Mouse (Mus musculus): Measurements from ENCODE around the gene Kcnk4. TPM values are rescaled to one million over a fixed set of nuclear protein-coding genes. Genes with fewer than 3 reads are reported as not detected.
"Not testable (repeated sequence)": the region's sequence is repeated elsewhere in the genome, so short reads cannot be mapped to it uniquely, and the experiment has no call there.

Kcnk4 gene
- polyA plus RNA-seq, 1 experiment from 2014 or later: 0.46 TPM

GRCm38 (mm10) chr19:6899641-6900040, 34.7 kb downstream of the Kcnk4 start:
- no peak for ATAC-seq (replicated peaks; ENCODE audit: insufficient number of reproducible peaks, low FRiP score, low TSS enrichment)
- no peaks in the 10 kb centered on the region for H3K27me3 ChIP-seq (ENCODE audit: control insufficient read depth, insufficient read depth, low read length)
- no peak overlapping the region for H3K9ac ChIP-seq (ENCODE audit: low read depth, low read length)
- H3K9me3 ChIP-seq (replicated peaks; ENCODE audit: control insufficient read depth, low read length): peaks cover 2% of the 10 kb centered on the region; the same call in 1 of the 2 replicates
- H3K4me2 ChIP-seq: no peak overlapping the region
- H3K27ac ChIP-seq (ENCODE audit: low read depth, low read length): no peak overlapping the region
- 74% methylated on average over 4 of the region's 4 CpGs for WGBS (ENCODE audit: insufficient replicate concordance)
- H3K4me3 ChIP-seq (ENCODE audit: low read depth, low read length): no peak overlapping the region
- H3K36me3 ChIP-seq (ENCODE audit: control insufficient read depth, insufficient read depth, low read length): no peaks in the 10 kb centered on the region; the same call in 1 of the 2 replicates
- no peaks in the 10 kb centered on the region for H3K4me1 ChIP-seq (ENCODE audit: control insufficient read depth, insufficient read depth, low read length)

GRCm38 (mm10) chr19:6895608-6896305, 38.6 kb downstream of the Kcnk4 start:
- WGBS (ENCODE audit: insufficient replicate concordance): 77% methylated on average over 18 of the region's 18 CpGs
- H3K27me3 ChIP-seq (ENCODE audit: control insufficient read depth, insufficient read depth, low read length); H3K4me1 ChIP-seq (ENCODE audit: control insufficient read depth, insufficient read depth, low read length); ATAC-seq (replicated peaks; ENCODE audit: insufficient number of reproducible peaks, low FRiP score, low TSS enrichment); H3K9ac ChIP-seq (ENCODE audit: low read depth, low read length); H3K9me3 ChIP-seq (replicated peaks; ENCODE audit: control insufficient read depth, low read length); H3K4me3 ChIP-seq (ENCODE audit: low read depth, low read length); H3K36me3 ChIP-seq (ENCODE audit: control insufficient read depth, insufficient read depth, low read length); H3K27ac ChIP-seq (ENCODE audit: low read depth, low read length); H3K4me2 ChIP-seq: not testable (repeated sequence)

GRCm38 (mm10) chr19:6893731-6894451, 40.4 kb downstream of the Kcnk4 start:
- no peaks in the 10 kb centered on the region for H3K27me3 ChIP-seq (ENCODE audit: control insufficient read depth, insufficient read depth, low read length)
- no peak overlapping the region for H3K4me2 ChIP-seq
- no peaks in the 10 kb centered on the region for H3K4me1 ChIP-seq (ENCODE audit: control insufficient read depth, insufficient read depth, low read length)
- no peaks in the 10 kb centered on the region for H3K36me3 ChIP-seq (ENCODE audit: control insufficient read depth, insufficient read depth, low read length)
- no peak overlapping the region for H3K27ac ChIP-seq (ENCODE audit: low read depth, low read length)
- ATAC-seq (replicated peaks; ENCODE audit: insufficient number of reproducible peaks, low FRiP score, low TSS enrichment): no peak
- H3K9ac ChIP-seq (ENCODE audit: low read depth, low read length): no peak overlapping the region
- 0 out of 2 replicates have a peak, but pooled peaks cover 2% of the 10 kb centered on the region for H3K9me3 ChIP-seq (replicated peaks; ENCODE audit: control insufficient read depth, low read length)
- 85% methylated on average over 14 of the region's 14 CpGs for WGBS (ENCODE audit: insufficient replicate concordance)
- H3K4me3 ChIP-seq (ENCODE audit: low read depth, low read length): no peak overlapping the region

- no peaks in the 10 kb centered on the region for H3K27me3 ChIP-seq (ENCODE audit: control insufficient read depth, insufficient read depth, low read length)
- H3K27ac ChIP-seq (ENCODE audit: low read depth, low read length): no peak overlapping the region
- H3K4me2 ChIP-seq: no peak overlapping the region
- H3K4me1 ChIP-seq (ENCODE audit: control insufficient read depth, insufficient read depth, low read length): no peaks in the 10 kb centered on the region
- no peaks in the 10 kb centered on the region for H3K36me3 ChIP-seq (ENCODE audit: control insufficient read depth, insufficient read depth, low read length)
- no peak overlapping the region for H3K4me3 ChIP-seq (ENCODE audit: low read depth, low read length)
- 60% methylated on average over 4 of the region's 4 CpGs for WGBS (ENCODE audit: insufficient replicate concordance)
- no peak overlapping the region for H3K9ac ChIP-seq (ENCODE audit: low read depth, low read length)
- ATAC-seq (replicated peaks; ENCODE audit: insufficient number of reproducible peaks, low FRiP score, low TSS enrichment): no peak
- H3K9me3 ChIP-seq (replicated peaks; ENCODE audit: control insufficient read depth, low read length): 0 out of 2 replicates have a peak, but pooled peaks cover 2% of the 10 kb centered on the region
These were observed 41.8 kb downstream of the Kcnk4 start for GRCm38 (mm10) chr19:6892512-6892911.

- no peak for ATAC-seq (replicated peaks; ENCODE audit: insufficient number of reproducible peaks, low FRiP score, low TSS enrichment)
- no peaks in the 10 kb centered on the region for H3K36me3 ChIP-seq (ENCODE audit: control insufficient read depth, insufficient read depth, low read length)
These were observed 56.4 kb downstream of the Kcnk4 start for GRCm38 (mm10) chr19:6877965-6878364.

GRCm38 (mm10) chr19:6876799-6877198, 57.5 kb downstream of the Kcnk4 start:
- Histone ChIP-seq H3K27ac (ENCODE audit: low read depth, low read length) (no peak overlapping the region), H3K4me3 (ENCODE audit: low read depth, low read length) (no peak overlapping the region), H3K9ac (ENCODE audit: low read depth, low read length) (no peak overlapping the region), H3K27me3 (ENCODE audit: control insufficient read depth, insufficient read depth, low read length) (no peaks in the 10 kb centered on the region), H3K4me1 (ENCODE audit: control insufficient read depth, insufficient read depth, low read length) (no peaks in the 10 kb centered on the region), H3K36me3 (ENCODE audit: control insufficient read depth, insufficient read depth, low read length) (no peaks in the 10 kb centered on the region), H3K9me3 (replicated peaks; ENCODE audit: control insufficient read depth, low read length) (no peaks in the 10 kb centered on the region), H3K4me2 (no peak overlapping the region)
- ATAC-seq (replicated peaks; ENCODE audit: insufficient number of reproducible peaks, low FRiP score, low TSS enrichment): no peak

More at GRCm38 (mm10) chr19:6877965-6878364, 56.4 kb downstream of the Kcnk4 start:
- Histone ChIP-seq H3K27ac (ENCODE audit: low read depth, low read length) (no peak overlapping the region), H3K4me1 (ENCODE audit: control insufficient read depth, insufficient read depth, low read length) (no peaks in the 10 kb centered on the region), H3K9ac (ENCODE audit: low read depth, low read length) (no peak overlapping the region), H3K4me2 (no peak overlapping the region), H3K9me3 (replicated peaks; ENCODE audit: control insufficient read depth, low read length) (no peaks in the 10 kb centered on the region), H3K27me3 (ENCODE audit: control insufficient read depth, insufficient read depth, low read length) (no peaks in the 10 kb centered on the region), H3K4me3 (ENCODE audit: low read depth, low read length) (no peak overlapping the region)
- 81% methylated on average over 4 of the region's 4 CpGs for WGBS (ENCODE audit: insufficient replicate concordance)

GRCm38 (mm10) chr19:6875834-6876233, 58.5 kb downstream of the Kcnk4 start:
- Histone ChIP-seq H3K4me1 (ENCODE audit: control insufficient read depth, insufficient read depth, low read length) (no peaks in the 10 kb centered on the region), H3K4me3 (ENCODE audit: low read depth, low read length) (no peak overlapping the region), H3K27me3 (ENCODE audit: control insufficient read depth, insufficient read depth, low read length) (no peaks in the 10 kb centered on the region), H3K27ac (ENCODE audit: low read depth, low read length) (no peak overlapping the region), H3K36me3 (ENCODE audit: control insufficient read depth, insufficient read depth, low read length) (no peaks in the 10 kb centered on the region), H3K9ac (ENCODE audit: low read depth, low read length) (no peak overlapping the region), H3K9me3 (replicated peaks; ENCODE audit: control insufficient read depth, low read length) (no peaks in the 10 kb centered on the region), H3K4me2 (no peak overlapping the region)
- no peak for ATAC-seq (replicated peaks; ENCODE audit: insufficient number of reproducible peaks, low FRiP score, low TSS enrichment)
- WGBS (ENCODE audit: insufficient replicate concordance): 75% methylated on average over 6 of the region's 6 CpGs

GRCm38 (mm10) chr19:6874257-6874656, 60.1 kb downstream of the Kcnk4 start:
- 63% methylated on average over 1 of the region's 1 CpGs for WGBS (ENCODE audit: insufficient replicate concordance)
- Histone ChIP-seq H3K4me3 (ENCODE audit: low read depth, low read length) (no peak overlapping the region), H3K27ac (ENCODE audit: low read depth, low read length) (no peak overlapping the region), H3K4me1 (ENCODE audit: control insufficient read depth, insufficient read depth, low read length) (no peaks in the 10 kb centered on the region), H3K9me3 (replicated peaks; ENCODE audit: control insufficient read depth, low read length) (no peaks in the 10 kb centered on the region), H3K27me3 (ENCODE audit: control insufficient read depth, insufficient read depth, low read length) (no peaks in the 10 kb centered on the region), H3K9ac (ENCODE audit: low read depth, low read length) (no peak overlapping the region), H3K4me2 (no peak overlapping the region), H3K36me3 (ENCODE audit: control insufficient read depth, insufficient read depth, low read length) (no peaks in the 10 kb centered on the region)
- ATAC-seq (replicated peaks; ENCODE audit: insufficient number of reproducible peaks, low FRiP score, low TSS enrichment): no peak
